Mouse (Mus musculus) cortical plate, adult 2 months (tissue): ENCODE measurements around the gene Chst8.

ENCODE experiments used
- CTCF ChIP-seq: fragments of 200-500 bp; IDR thresholded peaks from 2 replicates; pipeline ENCODE4 v1.5.1; 2011; ENCODE audit warnings: mild to moderate bottlenecking, control low read depth, low read length; ENCODE audit not compliant: insufficient read depth; ENCODE audit errors: extremely low read depth
- POLR2A ChIP-seq: fragments of 200-500 bp; IDR thresholded peaks from 2 replicates; pipeline ENCODE4 v1.6.1; 2011; ENCODE audit warnings: mild to moderate bottlenecking, low read length, control low read depth; ENCODE audit not compliant: insufficient read depth; ENCODE audit errors: extremely low read depth

GRCm38 (mm10) chr7:34818660-34819059, 6.1 kb upstream of the Chst8 start:
- TF ChIP-seq POLR2A, result no peak
- TF ChIP-seq CTCF, result no peak
